Mouse (Mus musculus) embryo, embryonic 10.5 days (tissue): ENCODE results near the gene Fgf11.

ENCODE experiments used
- DNase-seq: peaks from one replicate; pipeline ENCODE4 v3.0.0-alpha.2; 2015; ENCODE audit warnings: low spot score

Gene Fgf11

DNA sequence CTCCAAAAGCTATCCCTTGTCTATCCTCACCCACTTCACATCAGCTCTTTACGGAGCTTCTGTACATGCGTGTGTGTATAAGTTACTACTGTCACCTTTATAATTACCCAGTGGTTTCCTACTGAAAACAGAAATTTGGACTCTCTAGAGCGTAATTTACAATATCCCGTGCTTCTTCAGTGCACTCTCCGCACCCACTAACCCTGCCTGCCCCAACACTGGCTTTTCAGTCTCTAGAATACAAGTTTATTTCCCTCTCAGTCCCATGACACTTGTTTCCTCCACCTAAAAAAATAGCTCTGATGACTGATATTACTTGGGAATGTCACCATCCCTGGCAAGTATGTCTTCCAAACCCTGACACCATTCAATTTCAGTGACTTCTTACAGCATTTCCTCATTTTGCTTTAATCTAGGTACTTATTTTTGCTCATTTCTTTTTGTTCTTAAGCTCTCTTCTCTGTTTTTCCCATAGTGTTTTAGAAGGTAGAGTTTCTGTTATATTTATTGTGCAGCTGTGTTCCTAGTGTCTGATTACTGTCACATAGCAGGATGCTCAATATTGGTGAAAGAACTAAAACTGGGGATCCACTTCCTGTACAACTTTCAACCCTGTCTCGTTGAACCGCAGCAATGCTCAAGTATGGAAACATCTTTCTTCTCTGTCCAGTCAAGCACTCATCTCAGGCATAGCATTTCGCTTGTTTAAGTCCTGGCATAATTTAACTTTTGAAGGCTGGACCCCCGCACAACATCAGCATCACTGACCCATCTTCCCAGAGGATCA lies 44.2 kb downstream of the Fgf11 start:
- DNase-seq: no peak

DNA sequence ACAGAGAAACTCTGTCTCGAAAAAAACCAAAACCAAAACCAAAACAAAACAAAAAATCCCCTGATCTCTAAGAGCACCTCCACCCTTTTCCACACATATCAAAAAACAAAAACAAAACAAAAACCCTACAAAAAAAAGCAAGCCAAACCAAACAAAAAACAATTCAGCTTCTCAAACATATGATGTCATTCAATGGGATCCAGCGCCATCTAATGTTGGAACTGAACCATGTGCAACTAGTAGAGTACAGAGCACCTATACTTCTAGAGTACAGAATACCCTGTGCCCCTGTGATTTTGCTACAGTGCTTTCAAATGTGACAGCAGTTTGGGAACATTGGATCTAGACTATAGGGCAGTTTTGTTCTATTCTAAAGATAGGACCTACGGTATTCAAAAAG lies 47.0 kb downstream of the Fgf11 start:
- DNase-seq: peak; percentile 77

DNA sequence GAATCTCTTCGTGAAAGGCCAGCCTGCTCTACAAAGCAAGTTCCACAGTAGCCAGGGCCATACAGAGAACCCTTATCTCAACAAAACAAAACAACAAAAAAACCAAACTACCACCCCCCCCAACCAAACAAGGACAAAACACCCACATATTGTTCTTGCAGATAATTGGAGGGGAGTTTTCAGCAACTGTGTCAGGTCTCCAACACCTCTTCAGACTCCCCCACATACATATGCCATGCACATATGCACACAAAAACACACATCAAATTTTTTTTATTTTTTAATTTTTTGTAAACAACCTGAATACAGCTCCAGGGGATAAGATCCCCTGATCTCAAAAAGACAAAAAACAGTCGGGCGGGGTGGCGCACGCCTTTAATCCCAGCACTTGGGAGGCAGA lies 47.4 kb downstream of the Fgf11 start:
- no peak for DNase-seq

DNA sequence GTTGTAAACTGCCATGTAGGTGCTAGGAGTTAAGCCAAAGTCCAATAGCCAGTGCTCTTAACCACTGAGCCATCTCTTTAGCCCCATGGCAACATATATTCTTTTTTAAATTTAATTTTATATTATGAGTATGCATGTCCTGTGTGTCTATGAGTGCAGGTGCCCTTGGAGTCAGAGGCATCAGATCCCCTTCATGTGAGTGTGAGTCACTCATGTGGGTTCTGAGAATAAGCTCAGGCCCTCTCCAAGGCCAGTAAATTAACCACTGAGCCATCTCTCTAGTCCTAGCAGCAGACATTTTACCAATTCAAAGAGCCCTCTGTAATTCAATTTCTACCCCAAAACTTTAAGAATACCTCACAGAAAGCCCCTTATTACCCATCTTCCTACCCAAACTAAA lies 49.0 kb downstream of the Fgf11 start:
- DNase-seq: no peak

DNA sequence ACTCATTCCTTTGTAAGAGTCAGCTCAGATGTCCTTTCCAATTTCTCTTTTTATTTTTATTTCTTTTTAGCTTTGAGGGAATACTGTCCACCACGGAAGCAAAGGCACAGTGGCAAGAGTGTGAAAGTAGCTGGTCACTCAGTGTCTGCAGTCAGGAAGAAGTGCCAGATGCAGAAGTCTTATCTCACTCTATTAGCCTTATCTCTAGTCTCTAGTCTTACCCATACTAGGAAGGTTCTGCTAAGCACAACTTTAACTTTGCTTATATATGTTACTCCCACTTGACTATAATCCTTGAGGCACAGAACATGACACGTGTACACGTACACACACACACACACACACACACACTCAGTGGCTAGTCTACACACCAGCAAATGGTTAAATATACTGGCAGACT lies 50.0 kb downstream of the Fgf11 start:
- no peak for DNase-seq
